Mouse (Mus musculus) forebrain, postnatal 0 days (tissue): ENCODE data around the gene Kcnk6. TPM values are rescaled to one million over a fixed set of nuclear protein-coding genes. Genes with fewer than 3 reads are reported as not detected.
A peak's percentile ranks its signal among the peaks of the same experiment; 100 is the strongest.
"Not testable (repeated sequence)": the region's sequence is repeated elsewhere in the genome, so short reads cannot be mapped to it uniquely, and the experiment has no call there.

Source experiments
- ATAC-seq: fragments of 200-750 bp; cut with Nextera tagmentation; 2 replicates; pipeline ENCODE4 v1.8.0; 2017; ENCODE audit warnings: mild to moderate bottlenecking, moderate library complexity
- DNase-seq: peaks from one replicate; pipeline ENCODE4 v3.0.0-alpha.2; 2015
- H3K27ac ChIP-seq: fragments of 300-500 bp; sonication (generic); 2 replicates; pipeline ENCODE4 v1.5.1; 2014; ENCODE audit warnings: low read depth, mild to moderate bottlenecking, antibody characterized with exemption, low read length, moderate library complexity, mixed read lengths
- H3K27me3 ChIP-seq: fragments of 300-500 bp; sonication (generic); 2 replicates; pipeline ENCODE4 v1.6.1; 2014; ENCODE audit warnings: mild to moderate bottlenecking, low read length, mixed read lengths; ENCODE audit not compliant: insufficient read depth
- H3K36me3 ChIP-seq: fragments of 300-500 bp; sonication (generic); 2 replicates; pipeline ENCODE4 v1.6.1; 2014; ENCODE audit warnings: mild to moderate bottlenecking, moderate library complexity; ENCODE audit not compliant: insufficient read depth
- H3K4me1 ChIP-seq: fragments of 300-500 bp; sonication (generic); 2 replicates; pipeline ENCODE4 v1.6.1; 2014; ENCODE audit warnings: antibody characterized with exemption; ENCODE audit not compliant: insufficient read depth
- H3K4me2 ChIP-seq: fragments of 300-500 bp; sonication (generic); 2 replicates; pipeline ENCODE4 v1.6.1; 2014; ENCODE audit warnings: low read depth, mild to moderate bottlenecking, moderate library complexity
- H3K4me3 ChIP-seq: fragments of 300-500 bp; sonication (generic); 2 replicates; pipeline ENCODE4 v1.5.1; 2014; ENCODE audit warnings: low read depth, low read length, mixed read lengths
- H3K9ac ChIP-seq: fragments of 300-500 bp; sonication (generic); 2 replicates; pipeline ENCODE4 v1.6.1; 2014; ENCODE audit warnings: mild to moderate bottlenecking
- H3K9me3 ChIP-seq: fragments of 300-500 bp; sonication (generic); 2 replicates; pipeline ENCODE4 v1.6.1; 2016; ENCODE audit warnings: low read length
- CTCF ChIP-seq: sonication (generic); IDR thresholded peaks from 2 replicates; pipeline ENCODE4 v1.5.1; 2016; ENCODE audit warnings: antibody characterized with exemption, control low read depth, low read depth
- WGBS: fragments of 180-500 bp; shearing (Covaris S2); extraction: QIAGEN DNeasy Blood & Tissue Kit; methylation state at CpG from one replicate; pipeline ENCODE4 v1.1.7; 2014; 5-methylcytosine and 5-hydroxymethylcytosine counted together
- polyA plus RNA-seq: library from polyadenylated mRNA; unstranded; fragments of >200 nt; fragmentation: Nextera tagmentation; extraction: Ambion mirVana; gene quantifications from 2 replicates; pipeline ENCODE4 v1.2.1, GENCODE M21; 2015
- total RNA-seq: library from RNA; depleted of rRNA; stranded (reverse); fragments of >200 nt; gene quantifications from 2 replicates; pipeline ENCODE4 v1.2.3, GENCODE M21; 2014

Gene Kcnk6
- total and polyA plus RNA-seq, 2 experiments from 2014 or later, result 0.97 to 1.7 TPM

DNA sequence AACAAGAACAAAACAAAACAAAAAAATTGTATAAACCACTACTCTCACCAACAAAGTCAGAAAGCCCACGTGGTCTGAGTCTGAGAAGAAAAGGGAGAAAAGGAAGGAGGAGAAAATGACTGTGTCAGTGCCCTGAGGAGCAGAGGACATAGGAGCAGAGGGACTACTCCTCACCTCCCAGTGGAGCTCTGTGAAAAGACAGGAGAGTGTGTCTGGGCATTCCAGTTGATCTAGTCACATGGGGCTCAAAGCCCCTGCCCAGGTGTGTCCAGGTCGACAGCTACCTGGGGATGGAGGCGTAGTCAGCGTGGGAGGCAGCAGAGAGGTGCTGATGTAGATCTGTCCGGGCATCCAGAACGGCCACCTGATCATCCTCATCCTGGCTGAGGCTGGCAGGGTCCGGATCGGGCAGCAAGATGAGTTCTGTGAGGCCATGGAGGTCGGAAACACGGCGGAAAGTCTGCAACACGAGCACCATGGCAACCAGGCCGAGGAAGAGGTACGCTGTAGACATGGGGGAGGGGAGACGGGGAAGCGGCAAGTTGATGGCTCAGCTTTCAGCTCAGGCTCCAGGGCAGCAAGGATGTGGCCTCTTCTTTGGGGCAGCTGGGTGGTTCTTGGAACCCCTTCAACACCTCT, 7.4 kb downstream of the Kcnk6 start:
- Histone ChIP-seq H3K9ac (peak overlapping the region; percentile 22; the same call in 1 of the 2 replicates), H3K9me3 (0 out of 2 replicates have a peak, but pooled peaks cover 2% of the 10 kb centered on the region), H3K4me3 (no peak overlapping the region; the same call in 1 of the 2 replicates), H3K4me2 (peak overlapping the region; percentile 31), H3K27ac (no peak overlapping the region), H3K4me1 (peaks cover 6% of the 10 kb centered on the region; the same call in 1 of the 2 replicates), H3K27me3 (no peaks in the 10 kb centered on the region), H3K36me3 (no peaks in the 10 kb centered on the region)
- WGBS, result 11% methylated on average over 16 of the region's 16 CpGs
- ATAC-seq (peak; percentile 71), DNase-seq (peak; percentile 32)
- TF ChIP-seq CTCF, result no peak

- 47% methylated on average over 15 of the region's 15 CpGs for WGBS
- ATAC-seq (no peak), DNase-seq (peak; percentile 31)
- peaks cover 15% of the 10 kb centered on the region for H3K4me1 ChIP-seq
- H3K36me3 ChIP-seq, result no peaks in the 10 kb centered on the region
- H3K9me3 ChIP-seq, result 0 out of 2 replicates have a peak, but pooled peaks cover 3% of the 10 kb centered on the region
- no peak for TF ChIP-seq CTCF
- no peak overlapping the region for H3K27ac ChIP-seq
- H3K27me3 ChIP-seq, result no peaks in the 10 kb centered on the region
- H3K4me3 ChIP-seq, result no peak overlapping the region
- H3K4me2 ChIP-seq, result no peak overlapping the region
- H3K9ac ChIP-seq, result no peak overlapping the region
Measured at GRCm38 (mm10) chr7:29214846-29215245, 17.5 kb downstream of the Kcnk6 start.

DNA sequence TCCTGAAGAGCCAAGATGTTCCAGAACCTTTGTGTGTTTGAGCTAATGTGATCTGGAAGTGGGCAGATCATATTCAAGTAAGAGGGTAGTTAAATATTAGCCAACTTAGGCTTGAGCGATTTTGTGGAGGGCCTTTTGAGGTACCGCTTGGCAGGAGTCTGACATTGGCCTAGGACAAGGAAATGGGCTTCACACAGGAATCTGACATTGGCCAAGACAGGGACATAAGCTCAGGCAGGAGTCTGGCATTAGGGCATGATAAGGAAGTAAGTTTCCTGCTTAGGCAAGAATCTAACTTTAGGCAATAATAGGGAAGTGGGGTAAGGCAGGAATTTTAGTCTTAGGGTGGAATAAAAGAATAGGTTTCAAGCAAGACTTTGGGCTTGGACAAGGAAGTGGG, 18.1 kb downstream of the Kcnk6 start:
- Histone ChIP-seq H3K4me2 (0 out of 2 replicates have a peak overlapping the region, but pooled peaks have one; percentile 50), H3K27me3 (no peaks in the 10 kb centered on the region), H3K9me3 (no peaks in the 10 kb centered on the region), H3K36me3 (no peaks in the 10 kb centered on the region), H3K4me3 (no peak overlapping the region), H3K27ac (0 out of 2 replicates have a peak overlapping the region, but pooled peaks have one; percentile 4), H3K9ac (no peak overlapping the region), H3K4me1 (peaks cover 15% of the 10 kb centered on the region)
- TF ChIP-seq CTCF, result no peak
- WGBS, result 77% methylated on average over 2 of the region's 2 CpGs
- DNase-seq (no peak), ATAC-seq (no peak)

GRCm38 (mm10) chr7:29213675-29214082, 18.6 kb downstream of the Kcnk6 start, which contains the start of gene Catsperg1:
Catsperg1 (minus strand) TSS chr7:29214035.
- 5% methylated on average over 20 of the region's 20 CpGs for WGBS
- Histone ChIP-seq H3K4me2 (peak within 1 kb of the TSS; percentile 50), H3K4me1 (peaks cover 15% of the 10 kb centered on the region), H3K9me3 (no peaks in the 10 kb centered on the region), H3K27ac (peak within 1 kb of the TSS; percentile 35; the same call in 1 of the 2 replicates), H3K27me3 (no peaks in the 10 kb centered on the region), H3K36me3 (no peaks in the 10 kb centered on the region), H3K4me3 (peak within 1 kb of the TSS; percentile 12; the same call in 1 of the 2 replicates), H3K9ac (peak within 1 kb of the TSS; percentile 46; the same call in 1 of the 2 replicates)
- DNase-seq, result peak; percentile 72
- ATAC-seq, result peak; percentile 86
- TF ChIP-seq CTCF, result no peak

DNA sequence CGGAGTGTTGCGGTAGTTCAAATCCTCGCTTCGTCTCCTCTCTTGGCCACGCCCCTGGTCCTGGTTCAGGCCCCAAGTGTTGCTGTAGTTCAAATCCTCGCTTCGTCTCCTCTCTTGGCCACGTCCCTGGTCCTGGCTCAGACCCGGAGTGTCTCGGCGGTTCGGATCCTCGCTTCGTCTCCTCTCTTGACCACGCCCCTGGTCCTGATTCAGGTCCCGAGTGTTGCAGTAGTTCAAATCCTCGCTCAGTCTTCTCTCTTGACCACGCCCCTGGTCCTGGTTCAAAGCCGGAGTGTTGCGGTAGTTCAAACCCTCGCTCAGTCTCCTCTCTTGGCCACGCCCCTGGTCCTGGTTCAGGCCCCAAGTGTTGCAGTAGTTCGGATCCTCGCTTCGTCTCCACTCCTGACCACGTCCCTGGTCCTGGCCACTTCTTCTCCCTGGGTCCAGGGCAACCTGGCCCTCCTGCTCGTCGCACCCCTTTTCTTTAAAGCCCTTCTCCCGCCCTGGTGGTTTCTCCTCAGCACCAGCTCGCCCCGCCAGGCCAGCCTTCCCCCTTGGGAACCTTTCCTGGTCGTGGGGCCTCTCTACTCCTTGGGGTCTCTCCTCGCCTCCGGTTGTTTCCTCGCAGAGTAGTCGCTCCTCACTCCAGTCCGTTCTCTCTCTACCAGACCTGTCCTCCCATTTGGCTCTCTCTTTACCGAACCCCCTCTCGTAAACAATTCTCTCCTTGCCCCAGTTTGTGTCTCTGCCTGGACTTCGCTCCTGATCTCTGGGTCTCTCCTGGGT, 19.3 kb downstream of the Kcnk6 start:
- 20% methylated on average over 40 of the region's 40 CpGs for WGBS
- not testable (repeated sequence) for H3K9me3 ChIP-seq, H3K36me3 ChIP-seq, H3K27me3 ChIP-seq, DNase-seq, H3K27ac ChIP-seq, ATAC-seq
- H3K9ac ChIP-seq, result peak overlapping the region; percentile 46; the same call in 1 of the 2 replicates
- peak overlapping the region; percentile 50 for H3K4me2 ChIP-seq
- peaks cover 15% of the 10 kb centered on the region for H3K4me1 ChIP-seq
- H3K4me3 ChIP-seq, result peak overlapping the region; percentile 12; the same call in 1 of the 2 replicates

GRCm38 (mm10) chr7:29212199-29212765, 20.0 kb downstream of the Kcnk6 start:
- Histone ChIP-seq H3K36me3 (no peaks in the 10 kb centered on the region), H3K4me3 (peak overlapping the region; percentile 27; the same call in 1 of the 2 replicates), H3K27me3 (no peaks in the 10 kb centered on the region), H3K27ac (no peak overlapping the region), H3K9me3 (no peaks in the 10 kb centered on the region), H3K4me2 (peak overlapping the region; percentile 50), H3K4me1 (peaks cover 15% of the 10 kb centered on the region), H3K9ac (no peak overlapping the region)
- WGBS, result 15% methylated on average over 26 of the region's 26 CpGs
- no peak for ATAC-seq
- no peak for DNase-seq
- TF ChIP-seq CTCF, result no peak
